Mouse (Mus musculus) cortical plate, adult 2 months (tissue): Measurements from ENCODE around the gene Prrg4.

Source experiments
- CTCF ChIP-seq: fragments of 200-500 bp; IDR thresholded peaks from 2 replicates; pipeline ENCODE4 v1.5.1; 2011; ENCODE audit warnings: mild to moderate bottlenecking, control low read depth, low read length; ENCODE audit not compliant: insufficient read depth; ENCODE audit errors: extremely low read depth
- POLR2A ChIP-seq: fragments of 200-500 bp; IDR thresholded peaks from 2 replicates; pipeline ENCODE4 v1.6.1; 2011; ENCODE audit warnings: mild to moderate bottlenecking, low read length, control low read depth; ENCODE audit not compliant: insufficient read depth; ENCODE audit errors: extremely low read depth

GRCm38 (mm10) chr2:104855732-104856131 is 6.1 kb upstream of the Prrg4 start:
- TF ChIP-seq CTCF: no peak
- TF ChIP-seq POLR2A: no peak
